Mouse (Mus musculus): Measurements from ENCODE around the gene Tbl3.

Tbl3 gene

GRCm38 (mm10) chr17:24653967-24654710, 53.3 kb downstream of the Tbl3 start:
- DNase-seq (ENCODE audit: low read depth): peak; percentile 84

GRCm38 (mm10) chr17:24651835-24652234, 55.6 kb downstream of the Tbl3 start:
- DNase-seq (ENCODE audit: low read depth): no peak

GRCm38 (mm10) chr17:24650766-24651165, 56.7 kb downstream of the Tbl3 start:
- DNase-seq (ENCODE audit: low read depth): no peak

GRCm38 (mm10) chr17:24650070-24650616, 57.3 kb downstream of the Tbl3 start, which contains the start of gene Slc9a3r2:
Gene Slc9a3r2 (minus strand): TSS chr17:24650327.
- DNase-seq (ENCODE audit: low read depth): peak; percentile 21

GRCm38 (mm10) chr17:24649581-24650069, 57.8 kb downstream of the Tbl3 start:
- DNase-seq (ENCODE audit: low read depth): peak; percentile 47

GRCm38 (mm10) chr17:24648731-24649377, 58.6 kb downstream of the Tbl3 start:
- peak; percentile 25 for DNase-seq (ENCODE audit: low read depth)

Measured in NIH3T3 (cell line).